Mouse (Mus musculus): ENCODE data around the gene Zfp512b.

DNA sequence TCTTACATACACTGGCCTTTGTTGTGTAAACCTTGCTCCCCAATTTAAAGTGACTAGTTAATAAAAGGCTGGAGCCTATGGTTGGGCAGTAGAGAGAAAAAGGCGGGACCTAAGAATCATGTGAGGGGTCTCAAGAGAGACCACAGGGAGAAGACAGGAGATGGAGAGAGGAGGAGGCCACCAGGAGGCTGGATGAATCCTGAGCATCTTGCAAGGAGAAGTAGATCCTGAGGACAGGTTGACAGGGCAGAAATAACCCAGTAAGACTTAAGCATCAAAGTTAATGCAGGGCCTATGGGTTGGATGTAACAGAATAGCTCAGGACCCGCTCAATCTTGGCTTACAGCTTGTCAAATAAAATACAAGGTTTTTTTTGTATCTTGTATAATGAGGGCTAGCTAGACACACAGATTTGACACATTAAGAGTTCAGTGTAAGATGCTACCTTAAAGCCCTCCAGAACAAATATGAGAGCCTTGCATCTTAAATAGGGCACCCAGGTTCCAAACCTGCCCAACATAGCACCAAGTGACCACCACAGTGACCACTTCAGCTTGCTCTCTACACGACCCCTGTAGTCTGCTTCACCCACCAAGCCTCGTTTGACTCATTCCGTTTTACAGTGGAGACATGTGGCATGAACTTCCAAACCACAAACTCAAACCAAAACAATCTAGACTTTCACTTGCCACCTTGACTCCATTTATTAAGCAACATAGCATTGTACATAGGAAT, 26.3 kb upstream of the Zfp512b start:
- TF ChIP-seq CTCF (IDR thresholded peaks at IDR 0.05) = no peak
- no peak for TF ChIP-seq POLR2A (IDR thresholded peaks at IDR 0.05; ENCODE audit: insufficient read depth, low read depth, low read length)
